Mouse (Mus musculus) C2C12 (cell line): ENCODE data around the gene Zcchc4. TPM values are rescaled to one million over a fixed set of nuclear protein-coding genes. Genes with fewer than 3 reads are reported as not detected.

Experiments
- H3K27me3 ChIP-seq: one replicate; pipeline ENCODE4 v1.6.1; 2011; ENCODE audit not compliant: control insufficient read depth, insufficient read depth, insufficient read length
- H3K36me3 ChIP-seq: one replicate; pipeline ENCODE4 v1.6.1; 2011; ENCODE audit not compliant: control insufficient read depth, insufficient read depth
- H3K4me3 ChIP-seq: one replicate; pipeline ENCODE4 v1.5.1; 2011; ENCODE audit warnings: mild to moderate bottlenecking, control low read depth; ENCODE audit not compliant: poor library complexity, insufficient read depth, severe bottlenecking
- H3K79me2 ChIP-seq: one replicate; pipeline ENCODE4 v1.6.1; 2011; ENCODE audit not compliant: control insufficient read depth, insufficient read depth
- H3K79me3 ChIP-seq: one replicate; pipeline ENCODE4 v1.6.1; 2011; ENCODE audit warnings: low read depth, control low read depth
- H3ac ChIP-seq: one replicate; pipeline ENCODE3; 2011; ENCODE audit warnings: low read depth; ENCODE audit not compliant: control insufficient read depth, insufficient read length
- CEBPB ChIP-seq: IDR thresholded peaks from one replicate; pipeline ENCODE4 v1.6.1; 2011; ENCODE audit warnings: low read depth, mild to moderate bottlenecking, control low read depth, moderate library complexity
- CTCF ChIP-seq: IDR thresholded peaks from one replicate; pipeline ENCODE4 v1.5.1; 2011; ENCODE audit not compliant: control insufficient read depth, insufficient read depth, insufficient read length
- FOSL1 ChIP-seq: IDR thresholded peaks from one replicate; pipeline ENCODE4 v1.8.0; 2011; ENCODE audit warnings: mild to moderate bottlenecking, low read length; ENCODE audit not compliant: poor library complexity, insufficient read depth, severe bottlenecking
- MAX ChIP-seq: IDR thresholded peaks from one replicate; pipeline ENCODE4 v1.6.1; 2011; ENCODE audit warnings: mild to moderate bottlenecking, control low read depth
- MYOD1 ChIP-seq: IDR thresholded peaks from one replicate; pipeline ENCODE4 v1.6.1; 2011; ENCODE audit warnings: low read depth; ENCODE audit not compliant: control insufficient read depth, insufficient read length
- MYOG ChIP-seq: IDR thresholded peaks from one replicate; pipeline ENCODE4 v1.6.1; 2011; ENCODE audit not compliant: control insufficient read depth, insufficient read length; ENCODE audit errors: extremely low read depth
- USF1 ChIP-seq: IDR thresholded peaks from one replicate; pipeline ENCODE4 v1.6.1; 2011; ENCODE audit warnings: low read depth, mild to moderate bottlenecking, control low read depth, moderate library complexity
- polyA plus RNA-seq: library from polyadenylated mRNA; unstranded; fragments of >200 nt; fragmentation: generic; extraction: Trizol; gene quantifications from one replicate; pipeline ENCODE4 v1.2.1, GENCODE M21; 2012; ENCODE audit warnings: missing spikeins

Gene Zcchc4
- polyA plus RNA-seq, 1 experiment: 9.7 TPM

DNA sequence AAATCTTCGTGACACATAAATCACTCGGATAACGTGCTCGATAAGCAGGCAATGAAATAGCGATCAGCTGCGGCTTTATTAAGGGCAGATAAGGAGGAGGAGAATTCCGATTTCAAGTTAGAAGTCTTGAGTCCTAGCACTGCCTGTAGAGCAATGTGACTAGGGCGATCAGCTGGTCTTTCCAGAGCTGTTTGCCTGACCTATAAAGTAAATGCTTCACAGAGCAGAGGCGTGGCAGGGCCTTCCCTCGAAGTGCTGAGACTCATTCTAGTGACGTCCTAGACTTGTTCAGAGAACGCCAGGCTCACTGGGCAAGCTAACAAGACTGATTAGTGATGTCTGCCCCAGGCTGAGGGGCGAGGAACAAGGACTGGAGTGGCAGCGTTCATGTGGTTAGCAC is 35.8 kb downstream of the Zcchc4 start:
- Histone ChIP-seq H3K79me2 (no peaks in the 10 kb centered on the region), H3K27me3 (no peaks in the 10 kb centered on the region), H3K36me3 (peaks cover 81% of the 10 kb centered on the region), H3K4me3 (no peak overlapping the region), H3K79me3 (no peaks in the 10 kb centered on the region), H3ac (no peak overlapping the region)
- TF ChIP-seq CEBPB (no peak), FOSL1 (no peak), MYOD1 (no peak), USF1 (no peak), CTCF (no peak), MYOG (no peak), MAX (no peak)

DNA sequence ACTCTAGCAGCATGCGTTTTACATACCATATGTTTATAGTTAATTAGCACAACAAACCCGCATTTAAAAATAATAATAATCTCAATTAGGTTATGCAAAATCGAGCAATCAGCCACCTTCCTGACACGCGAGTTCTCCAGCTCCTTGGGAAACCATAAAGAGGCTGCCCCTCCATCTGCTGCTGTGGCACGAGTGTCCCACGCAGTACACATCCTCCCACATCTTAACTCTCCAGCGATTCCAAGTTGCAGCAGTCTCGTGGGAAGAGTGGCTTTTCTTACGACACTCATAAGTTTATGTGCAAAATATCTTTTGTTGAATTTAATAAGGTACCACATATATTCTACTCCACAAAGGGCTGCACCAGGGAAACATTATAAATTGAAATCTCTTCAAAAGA is 37.2 kb downstream of the Zcchc4 start:
- Histone ChIP-seq H3K79me3 (no peaks in the 10 kb centered on the region), H3K79me2 (no peaks in the 10 kb centered on the region), H3ac (no peak overlapping the region), H3K27me3 (no peaks in the 10 kb centered on the region), H3K4me3 (no peak overlapping the region), H3K36me3 (peaks cover 79% of the 10 kb centered on the region)
- TF ChIP-seq USF1 (no peak), FOSL1 (no peak), MAX (no peak), MYOD1 (no peak), CEBPB (no peak), CTCF (no peak), MYOG (no peak)

GRCm38 (mm10) chr5:52813312-52813711 is 38.1 kb downstream of the Zcchc4 start:
- no peak for TF ChIP-seq FOSL1
- Histone ChIP-seq H3K79me2 (no peaks in the 10 kb centered on the region), H3K79me3 (no peaks in the 10 kb centered on the region), H3ac (no peak overlapping the region), H3K36me3 (peaks cover 73% of the 10 kb centered on the region), H3K4me3 (no peak overlapping the region), H3K27me3 (no peaks in the 10 kb centered on the region)

DNA sequence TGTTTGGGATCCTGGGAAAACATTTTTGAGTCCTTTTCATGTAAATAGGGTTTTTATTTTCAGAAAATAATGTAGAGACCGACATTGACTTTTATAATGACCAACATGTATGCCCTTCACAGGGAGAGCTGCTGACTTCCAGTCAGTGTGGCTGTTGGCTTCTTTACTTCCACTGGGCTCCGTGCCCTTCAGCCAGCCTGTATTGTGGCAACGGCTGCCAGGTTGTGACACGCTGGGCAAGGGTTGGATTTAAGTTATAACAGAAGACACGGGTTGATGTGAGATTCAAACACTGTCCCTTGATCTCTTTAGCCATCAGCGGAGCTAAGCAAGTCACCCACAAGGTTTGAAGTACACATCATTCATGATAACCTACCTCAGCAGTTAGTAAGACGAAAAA is 43.5 kb downstream of the Zcchc4 start:
- no peaks in the 10 kb centered on the region for H3K79me3 ChIP-seq
- TF ChIP-seq USF1: no peak
- no peak for TF ChIP-seq MYOG
- TF ChIP-seq MYOD1: no peak
- no peak for TF ChIP-seq MAX
- no peaks in the 10 kb centered on the region for H3K79me2 ChIP-seq
- H3ac ChIP-seq: no peak overlapping the region
- H3K36me3 ChIP-seq: peaks cover 53% of the 10 kb centered on the region
- H3K4me3 ChIP-seq: no peak overlapping the region
- H3K27me3 ChIP-seq: no peaks in the 10 kb centered on the region

GRCm38 (mm10) chr5:52821691-52822090 is 46.5 kb downstream of the Zcchc4 start:
- Histone ChIP-seq H3K79me3 (no peaks in the 10 kb centered on the region), H3K36me3 (peaks cover 55% of the 10 kb centered on the region), H3K4me3 (no peak overlapping the region), H3ac (no peak overlapping the region), H3K79me2 (no peaks in the 10 kb centered on the region), H3K27me3 (no peaks in the 10 kb centered on the region)
- TF ChIP-seq USF1: no peak
- TF ChIP-seq MAX: no peak
- no peak for TF ChIP-seq CEBPB
- TF ChIP-seq FOSL1: no peak
- TF ChIP-seq MYOD1: no peak
- no peak for TF ChIP-seq CTCF
- no peak for TF ChIP-seq MYOG

DNA sequence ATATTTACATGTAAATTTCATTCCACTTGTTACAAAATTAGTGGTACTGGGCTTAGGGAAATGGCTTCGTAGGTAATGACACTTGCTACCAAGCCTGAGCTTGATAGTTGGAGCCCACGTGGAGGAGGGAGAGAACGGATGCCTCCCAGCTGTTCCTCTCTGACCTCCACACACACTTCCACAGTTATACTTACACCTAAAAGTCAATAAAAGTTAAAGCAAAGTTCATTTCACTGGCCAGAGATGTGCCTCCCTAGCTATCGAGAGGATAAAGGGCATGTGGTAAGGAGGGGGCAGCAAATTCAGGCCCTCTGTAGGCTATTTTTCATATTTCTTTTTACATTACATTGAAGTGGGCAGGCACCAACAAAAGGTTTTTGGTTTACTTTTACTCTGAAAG is 52.7 kb downstream of the Zcchc4 start:
- no peak overlapping the region for H3K4me3 ChIP-seq
- H3K27me3 ChIP-seq: no peaks in the 10 kb centered on the region
- peaks cover 35% of the 10 kb centered on the region for H3K36me3 ChIP-seq
- TF ChIP-seq MYOD1: no peak
- no peak for TF ChIP-seq CEBPB
- TF ChIP-seq MAX: no peak
- no peak for TF ChIP-seq USF1
- TF ChIP-seq FOSL1: no peak
- no peak for TF ChIP-seq MYOG
- no peak for TF ChIP-seq CTCF
- no peak overlapping the region for H3ac ChIP-seq
- no peaks in the 10 kb centered on the region for H3K79me3 ChIP-seq
- H3K79me2 ChIP-seq: no peaks in the 10 kb centered on the region
